Mouse (Mus musculus) forebrain, postnatal 0 days (tissue): ENCODE data around the gene Rasal2. TPM values are rescaled to one million over a fixed set of nuclear protein-coding genes. Genes with fewer than 3 reads are reported as not detected.

Experiments
- ATAC-seq: fragments of 200-750 bp; cut with Nextera tagmentation; 2 replicates; pipeline ENCODE4 v1.8.0; 2017; ENCODE audit warnings: mild to moderate bottlenecking, moderate library complexity
- DNase-seq: peaks from one replicate; pipeline ENCODE4 v3.0.0-alpha.2; 2015
- H3K27ac ChIP-seq: fragments of 300-500 bp; sonication (generic); 2 replicates; pipeline ENCODE4 v1.5.1; 2014; ENCODE audit warnings: low read depth, mild to moderate bottlenecking, antibody characterized with exemption, low read length, moderate library complexity, mixed read lengths
- H3K27me3 ChIP-seq: fragments of 300-500 bp; sonication (generic); 2 replicates; pipeline ENCODE4 v1.6.1; 2014; ENCODE audit warnings: mild to moderate bottlenecking, low read length, mixed read lengths; ENCODE audit not compliant: insufficient read depth
- H3K36me3 ChIP-seq: fragments of 300-500 bp; sonication (generic); 2 replicates; pipeline ENCODE4 v1.6.1; 2014; ENCODE audit warnings: mild to moderate bottlenecking, moderate library complexity; ENCODE audit not compliant: insufficient read depth
- H3K4me1 ChIP-seq: fragments of 300-500 bp; sonication (generic); 2 replicates; pipeline ENCODE4 v1.6.1; 2014; ENCODE audit warnings: antibody characterized with exemption; ENCODE audit not compliant: insufficient read depth
- H3K4me2 ChIP-seq: fragments of 300-500 bp; sonication (generic); 2 replicates; pipeline ENCODE4 v1.6.1; 2014; ENCODE audit warnings: low read depth, mild to moderate bottlenecking, moderate library complexity
- H3K4me3 ChIP-seq: fragments of 300-500 bp; sonication (generic); 2 replicates; pipeline ENCODE4 v1.5.1; 2014; ENCODE audit warnings: low read depth, low read length, mixed read lengths
- H3K9ac ChIP-seq: fragments of 300-500 bp; sonication (generic); 2 replicates; pipeline ENCODE4 v1.6.1; 2014; ENCODE audit warnings: mild to moderate bottlenecking
- H3K9me3 ChIP-seq: fragments of 300-500 bp; sonication (generic); 2 replicates; pipeline ENCODE4 v1.6.1; 2016; ENCODE audit warnings: low read length
- CTCF ChIP-seq: sonication (generic); IDR thresholded peaks from 2 replicates; pipeline ENCODE4 v1.5.1; 2016; ENCODE audit warnings: antibody characterized with exemption, control low read depth, low read depth
- WGBS: fragments of 180-500 bp; shearing (Covaris S2); extraction: QIAGEN DNeasy Blood & Tissue Kit; methylation state at CpG from one replicate; pipeline ENCODE4 v1.1.7; 2014; 5-methylcytosine and 5-hydroxymethylcytosine counted together
- polyA plus RNA-seq: library from polyadenylated mRNA; unstranded; fragments of >200 nt; fragmentation: Nextera tagmentation; extraction: Ambion mirVana; gene quantifications from 2 replicates; pipeline ENCODE4 v1.2.1, GENCODE M21; 2015
- total RNA-seq: library from RNA; depleted of rRNA; stranded (reverse); fragments of >200 nt; gene quantifications from 2 replicates; pipeline ENCODE4 v1.2.3, GENCODE M21; 2014; rRNA removed

Gene Rasal2
- total RNA-seq = 33.6 and 42.1 TPM in 2 replicates
- polyA plus RNA-seq = 18.3 and 26.3 TPM in 2 replicates

DNA sequence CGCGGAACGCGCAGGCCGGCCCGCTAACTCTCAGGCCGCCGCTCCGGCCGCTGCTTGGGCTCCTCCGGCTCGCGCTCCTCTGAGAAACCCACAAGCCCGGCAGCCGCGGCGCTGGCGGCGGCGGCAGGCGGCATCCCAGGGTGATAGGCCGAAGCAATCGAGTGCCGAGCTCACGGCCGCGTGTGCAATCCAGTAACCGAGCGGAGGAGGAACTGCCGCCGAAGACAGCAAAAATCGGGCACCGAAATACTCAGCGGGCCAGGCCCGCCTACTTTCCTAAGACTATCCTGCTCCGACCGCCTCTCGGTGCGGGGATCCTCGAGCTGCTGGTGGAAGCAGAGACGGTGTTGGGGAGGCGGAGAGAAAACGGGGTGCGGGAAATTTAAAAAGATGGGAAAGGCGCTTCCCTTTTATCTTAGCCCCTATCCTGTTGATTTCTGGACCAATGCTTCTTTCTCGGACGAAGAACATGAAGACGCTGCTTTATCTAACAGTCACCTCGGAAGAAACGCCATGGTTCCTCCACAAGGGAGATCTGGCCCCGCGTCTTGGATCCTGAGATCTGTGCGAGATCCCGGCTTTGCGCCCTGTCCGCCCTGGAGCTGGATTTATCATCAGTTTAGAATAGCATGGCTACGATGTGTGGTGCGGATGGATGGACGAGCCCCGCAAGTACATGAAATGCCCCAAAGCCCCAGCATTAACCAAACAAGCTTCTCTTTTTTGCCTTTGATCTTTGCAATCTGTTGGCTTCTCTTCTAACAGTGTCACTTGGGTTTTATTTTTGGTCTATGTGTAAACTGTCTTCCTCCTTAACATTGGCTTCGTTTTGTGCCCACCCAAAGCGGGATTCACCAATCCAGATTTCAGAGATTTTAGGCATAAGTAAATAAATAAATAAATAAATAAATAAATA lies at the start of gene Rasal2:
Gene Rasal2, minus strand, starts transcription at position 142 of the 916 bp plus-strand sequence.
- WGBS = 2% methylated on average over 62 of the region's 62 CpGs
- Histone ChIP-seq H3K4me1 (no peaks in the 10 kb centered on the region; the same call in 1 of the 2 replicates), H3K36me3 (no peaks in the 10 kb centered on the region), H3K4me2 (peak within 1 kb of the TSS; percentile 65), H3K27me3 (no peaks in the 10 kb centered on the region), H3K9me3 (no peaks in the 10 kb centered on the region), H3K9ac (peak within 1 kb of the TSS; percentile 79), H3K4me3 (peak within 1 kb of the TSS; percentile 94), H3K27ac (peak within 1 kb of the TSS; percentile 96)
- DNase-seq (peak; percentile 98), ATAC-seq (peak; percentile 99)
- no peak for TF ChIP-seq CTCF

DNA sequence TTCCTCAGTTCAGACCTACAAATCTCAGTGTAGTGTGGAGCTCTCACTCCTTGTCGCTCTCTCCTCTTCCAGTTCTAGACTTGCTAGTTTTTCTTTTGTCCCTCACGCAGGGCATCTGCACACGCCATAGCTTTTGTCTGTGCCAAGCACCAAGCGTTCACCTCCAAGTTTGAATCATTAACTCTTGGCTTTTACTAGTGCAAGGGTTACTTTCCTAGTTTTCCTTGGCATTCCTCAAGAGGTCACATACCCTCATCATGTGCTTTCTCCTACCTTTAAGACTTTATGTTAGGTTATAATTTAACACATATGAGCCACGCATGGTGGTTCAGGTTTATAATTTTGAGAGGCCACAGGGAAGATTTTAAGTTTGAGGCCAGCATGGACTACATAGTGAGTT lies 48.9 kb upstream of the Rasal2 start:
- Histone ChIP-seq H3K36me3 (no peaks in the 10 kb centered on the region), H3K27me3 (no peaks in the 10 kb centered on the region), H3K27ac (no peak overlapping the region), H3K4me3 (no peak overlapping the region), H3K4me2 (no peak overlapping the region), H3K9me3 (no peaks in the 10 kb centered on the region), H3K4me1 (peaks cover 4% of the 10 kb centered on the region; the same call in 1 of the 2 replicates), H3K9ac (no peak overlapping the region)
- TF ChIP-seq CTCF = no peak
- DNase-seq (no peak), ATAC-seq (no peak)
- 93% methylated on average over 5 of the region's 5 CpGs for WGBS

DNA sequence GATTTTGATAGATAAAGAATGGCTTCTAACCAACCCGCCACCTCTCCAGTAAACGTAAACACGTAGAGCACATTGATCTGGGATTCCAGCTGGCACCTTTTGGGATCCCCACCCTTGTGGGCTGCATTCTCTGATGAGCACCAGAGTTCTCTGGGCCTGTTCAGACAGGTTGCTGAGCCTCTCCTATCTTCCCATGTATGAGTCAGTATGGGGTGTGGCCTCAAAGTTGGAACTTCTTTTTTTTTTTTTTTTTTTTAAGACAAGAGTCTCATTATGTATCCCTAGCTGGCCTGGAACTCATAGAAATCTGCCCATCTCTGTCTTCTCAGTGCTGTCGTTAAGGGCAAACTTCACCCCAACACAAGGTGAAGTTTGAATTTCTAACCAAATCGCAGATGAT lies 47.5 kb upstream of the Rasal2 start:
- H3K9me3 ChIP-seq = no peaks in the 10 kb centered on the region
- no peak for ATAC-seq
- H3K36me3 ChIP-seq = no peaks in the 10 kb centered on the region
- H3K4me2 ChIP-seq = no peak overlapping the region
- DNase-seq = no peak
- 94% methylated on average over 5 of the region's 5 CpGs for WGBS
- H3K27me3 ChIP-seq = no peaks in the 10 kb centered on the region
- H3K4me1 ChIP-seq = peaks cover 4% of the 10 kb centered on the region; the same call in 1 of the 2 replicates
- no peak for TF ChIP-seq CTCF
- H3K27ac ChIP-seq = no peak overlapping the region
- no peak overlapping the region for H3K4me3 ChIP-seq
- no peak overlapping the region for H3K9ac ChIP-seq

GRCm38 (mm10) chr1:157458421-157459208 lies 46.2 kb upstream of the Rasal2 start, which contains the start of gene Cryzl2:
TSS of gene Cryzl2 (plus strand) at chr1:157458577.
- Histone ChIP-seq H3K27ac (no peak within 1 kb of the TSS), H3K36me3 (no peaks in the 10 kb centered on the region), H3K4me1 (peaks cover 4% of the 10 kb centered on the region; the same call in 1 of the 2 replicates), H3K4me2 (peak within 1 kb of the TSS; percentile 41), H3K9ac (peak within 1 kb of the TSS; percentile 10; the same call in 1 of the 2 replicates), H3K27me3 (no peaks in the 10 kb centered on the region), H3K4me3 (peak within 1 kb of the TSS; percentile 12), H3K9me3 (no peaks in the 10 kb centered on the region)
- peak; percentile 85 for ATAC-seq
- WGBS = 4% methylated on average over 28 of the region's 29 CpGs
- DNase-seq = no peak
- TF ChIP-seq CTCF = peak; percentile 64

DNA sequence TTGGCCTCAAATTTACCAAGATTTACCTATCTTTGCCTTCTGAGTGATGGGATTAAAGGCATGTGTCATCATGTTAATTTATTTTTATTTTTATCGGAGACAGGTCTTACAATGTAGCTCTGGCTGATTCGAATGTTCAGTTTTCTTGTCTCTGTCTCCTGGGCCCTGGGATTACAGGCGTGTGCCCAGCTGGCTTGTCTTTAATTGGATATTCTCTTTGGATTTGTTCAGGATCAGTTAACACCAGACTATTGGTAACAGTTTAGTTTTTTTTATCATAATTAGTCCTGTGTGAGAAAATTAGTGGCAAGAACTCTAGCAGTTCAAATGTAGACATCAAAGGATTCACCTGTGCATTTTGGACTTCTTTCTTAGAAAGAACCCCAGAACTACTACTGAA lies 45.4 kb upstream of the Rasal2 start:
- H3K4me1 ChIP-seq = peaks cover 4% of the 10 kb centered on the region; the same call in 1 of the 2 replicates
- no peak overlapping the region for H3K4me3 ChIP-seq
- H3K9me3 ChIP-seq = no peaks in the 10 kb centered on the region
- ATAC-seq (no peak), DNase-seq (no peak)
- no peaks in the 10 kb centered on the region for H3K36me3 ChIP-seq
- no peaks in the 10 kb centered on the region for H3K27me3 ChIP-seq
- no peak overlapping the region for H3K27ac ChIP-seq
- H3K4me2 ChIP-seq = no peak overlapping the region
- no peak overlapping the region for H3K9ac ChIP-seq
- no peak for TF ChIP-seq CTCF
- 37% methylated on average over 3 of the region's 3 CpGs for WGBS

DNA sequence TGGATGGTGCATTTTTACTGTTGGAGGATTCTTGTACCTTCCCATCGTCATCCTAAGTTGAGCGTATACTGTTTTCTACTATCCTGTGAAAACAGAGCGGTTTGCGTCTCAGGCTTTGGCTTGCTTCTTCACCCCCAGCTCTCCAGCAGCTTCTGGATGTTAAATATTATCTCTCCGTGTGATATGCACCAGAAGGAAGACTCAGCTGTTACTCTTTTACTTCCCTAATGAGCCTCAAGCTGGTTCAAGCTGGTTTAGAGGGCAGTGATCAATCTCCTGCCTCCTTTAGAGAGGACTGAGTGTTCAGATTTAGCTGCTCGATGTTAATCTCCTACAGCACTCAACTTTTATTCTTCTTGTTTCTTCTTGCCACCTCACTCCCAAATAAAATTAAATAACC lies 42.5 kb upstream of the Rasal2 start:
- WGBS = 65% methylated on average over 6 of the region's 6 CpGs
- Histone ChIP-seq H3K27me3 (0 out of 2 replicates have a peak, but pooled peaks cover 4% of the 10 kb centered on the region), H3K9ac (no peak overlapping the region), H3K4me2 (no peak overlapping the region), H3K36me3 (no peaks in the 10 kb centered on the region), H3K9me3 (no peaks in the 10 kb centered on the region), H3K4me3 (no peak overlapping the region), H3K27ac (no peak overlapping the region), H3K4me1 (peaks cover 6% of the 10 kb centered on the region; the same call in 1 of the 2 replicates)
- ATAC-seq (no peak), DNase-seq (no peak)
- TF ChIP-seq CTCF = no peak
